Mouse (Mus musculus) midbrain, embryonic 13.5 days (tissue): ENCODE measurements around the gene Siah3. TPM values are rescaled to one million over a fixed set of nuclear protein-coding genes. Genes with fewer than 3 reads are reported as not detected.
A peak's percentile ranks its signal among the peaks of the same experiment; 100 is the strongest.
"Not testable (repeated sequence)": the region's sequence is repeated elsewhere in the genome, so short reads cannot be mapped to it uniquely, and the experiment has no call there.

ENCODE experiments used
- ATAC-seq: fragments of 200-750 bp; cut with Nextera tagmentation; 2 replicates; pipeline ENCODE4 v1.8.0; 2017; ENCODE audit warnings: mild to moderate bottlenecking, moderate TSS enrichment, moderate library complexity
- H3K27ac ChIP-seq: fragments of 300-500 bp; sonication (generic); 2 replicates; pipeline ENCODE4 v1.5.1; 2015; ENCODE audit warnings: inconsistent platforms, mild to moderate bottlenecking, moderate library complexity
- H3K27me3 ChIP-seq: fragments of 300-500 bp; sonication (generic); 2 replicates; pipeline ENCODE4 v1.6.1; 2015; ENCODE audit warnings: mild to moderate bottlenecking, inconsistent platforms
- H3K36me3 ChIP-seq: fragments of 300-500 bp; sonication (generic); 2 replicates; pipeline ENCODE4 v1.6.1; 2015; ENCODE audit warnings: mild to moderate bottlenecking, inconsistent platforms
- H3K4me1 ChIP-seq: fragments of 300-500 bp; sonication (generic); replicated peaks from 2 replicates; pipeline ENCODE4 v1.6.1; 2015; ENCODE audit warnings: inconsistent platforms
- H3K4me2 ChIP-seq: fragments of 300-500 bp; sonication (generic); replicated peaks from 2 replicates; pipeline ENCODE4 v1.6.1; 2015; ENCODE audit warnings: moderate library complexity, mild to moderate bottlenecking, inconsistent platforms
- H3K4me3 ChIP-seq: fragments of 300-500 bp; sonication (generic); replicated peaks from 2 replicates; pipeline ENCODE4 v1.5.1; 2015; ENCODE audit warnings: mild to moderate bottlenecking, inconsistent platforms
- H3K9ac ChIP-seq: fragments of 300-500 bp; sonication (generic); replicated peaks from 2 replicates; pipeline ENCODE4 v1.6.1; 2015; ENCODE audit warnings: mild to moderate bottlenecking, inconsistent platforms
- H3K9me3 ChIP-seq: fragments of 300-500 bp; sonication (generic); 2 replicates; pipeline ENCODE4 v1.6.1; 2016; ENCODE audit warnings: mild to moderate bottlenecking, inconsistent platforms
- WGBS: fragments of 180-500 bp; shearing (Covaris S2); methylation state at CpG from one replicate; pipeline ENCODE4 v1.1.7; 2015; 5-methylcytosine and 5-hydroxymethylcytosine counted together
- polyA plus RNA-seq: library from polyadenylated mRNA; unstranded; fragments of >200 nt; fragmentation: Nextera tagmentation; extraction: Ambion mirVana; gene quantifications from 2 replicates; pipeline ENCODE4 v1.2.1, GENCODE M21; 2015

The Siah3 gene
- polyA plus RNA-seq, 1 experiment from 2014 or later = 3.5 TPM

DNA sequence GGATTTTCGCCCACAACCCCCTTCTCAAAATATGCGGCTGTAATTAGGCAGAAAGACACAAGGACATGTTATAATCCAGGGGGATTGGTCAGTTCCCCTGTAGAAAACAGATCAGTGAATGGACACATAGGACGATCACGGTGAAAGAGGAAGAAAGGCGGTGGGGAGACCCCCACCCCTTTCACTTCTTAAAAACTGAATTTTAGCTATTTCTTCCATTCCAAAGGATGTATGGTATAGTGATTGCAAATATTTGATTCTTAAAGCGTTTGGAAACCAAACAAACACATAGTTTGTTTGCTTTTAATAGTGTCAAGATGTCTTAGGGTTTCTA lies 9.9 kb upstream of the Siah3 start:
- peak; percentile 64; the same call in 1 of the 2 replicates for ATAC-seq
- Histone ChIP-seq H3K9me3 (no peaks in the 10 kb centered on the region), H3K27me3 (no peaks in the 10 kb centered on the region), H3K9ac (peak overlapping the region; percentile 45; the same call in 1 of the 2 replicates), H3K4me3 (peak overlapping the region; percentile 36), H3K27ac (peak overlapping the region; percentile 68), H3K36me3 (no peaks in the 10 kb centered on the region), H3K4me2 (peak overlapping the region; percentile 60), H3K4me1 (peaks cover 20% of the 10 kb centered on the region)
- WGBS = 33% methylated on average over 6 of the region's 6 CpGs

DNA sequence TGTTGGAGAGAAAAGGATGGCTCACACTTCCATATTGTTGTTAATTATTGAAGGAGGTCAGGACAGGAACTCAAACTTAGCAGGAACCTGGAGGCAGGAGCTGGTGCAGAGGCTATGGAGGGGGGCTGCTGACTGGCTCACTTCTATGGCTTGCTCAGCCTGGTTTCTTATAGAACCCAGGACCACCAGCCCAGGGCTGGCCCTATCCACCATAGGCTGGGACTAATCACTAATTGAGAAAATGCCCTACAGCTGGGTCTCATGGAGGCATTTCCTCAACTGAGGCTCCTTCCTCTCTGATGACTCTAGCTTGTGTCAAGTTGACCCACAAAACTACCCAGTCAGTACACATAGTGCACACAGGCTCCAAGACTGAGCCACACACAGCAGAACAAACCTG lies 9.5 kb upstream of the Siah3 start:
- not testable (repeated sequence) for H3K4me2 ChIP-seq, H3K4me3 ChIP-seq, H3K9ac ChIP-seq, H3K36me3 ChIP-seq, H3K27me3 ChIP-seq, ATAC-seq, H3K9me3 ChIP-seq, H3K27ac ChIP-seq
- H3K4me1 ChIP-seq = peaks cover 20% of the 10 kb centered on the region

DNA sequence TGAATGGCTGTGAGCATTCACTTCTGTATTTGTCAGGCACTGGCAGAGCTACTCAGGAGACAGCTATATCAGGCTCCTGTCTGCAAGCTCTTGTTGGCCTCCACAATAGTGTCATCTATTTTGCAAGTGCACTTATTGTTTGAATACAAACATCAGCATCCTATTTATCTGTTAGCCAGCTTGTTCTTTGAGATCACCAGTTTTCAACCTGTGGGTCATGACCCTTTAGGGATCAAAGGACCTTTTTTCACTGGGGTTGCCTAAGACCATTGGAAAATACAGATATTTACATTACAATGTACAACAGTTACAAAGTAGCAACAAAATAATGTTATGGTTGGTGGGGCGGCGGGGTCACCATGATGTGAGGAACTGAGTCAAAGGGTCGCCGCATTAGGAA lies 1.9 kb upstream of the Siah3 start:
- Histone ChIP-seq H3K27ac (no peak overlapping the region), H3K4me1 (peaks cover 44% of the 10 kb centered on the region), H3K36me3 (no peaks in the 10 kb centered on the region), H3K4me2 (no peak overlapping the region), H3K4me3 (no peak overlapping the region), H3K27me3 (no peaks in the 10 kb centered on the region), H3K9ac (no peak overlapping the region), H3K9me3 (no peaks in the 10 kb centered on the region)
- 80% methylated on average over 4 of the region's 4 CpGs for WGBS
- no peak for ATAC-seq

DNA sequence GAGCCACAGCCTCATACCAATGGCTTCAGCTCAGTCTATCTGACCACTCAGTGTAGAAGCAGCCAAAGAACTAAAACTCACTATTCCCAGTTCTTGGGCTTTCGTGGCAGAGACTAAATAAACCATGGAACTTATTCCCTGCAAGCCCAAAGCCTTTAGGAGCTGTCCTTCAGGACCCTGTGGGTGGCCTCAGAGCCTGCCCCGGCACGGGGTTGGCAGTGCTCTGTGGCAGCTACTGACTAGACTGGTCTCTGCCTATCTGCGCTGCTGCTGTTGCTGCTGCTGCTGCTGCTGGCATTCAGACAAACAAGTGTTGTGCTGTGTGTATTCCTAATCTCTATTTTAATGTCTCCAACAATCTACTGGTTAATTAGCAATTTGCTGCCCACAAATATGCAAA lies 1.1 kb upstream of the Siah3 start:
- no peaks in the 10 kb centered on the region for H3K36me3 ChIP-seq
- peak overlapping the region; percentile 82 for H3K27ac ChIP-seq
- H3K27me3 ChIP-seq = no peaks in the 10 kb centered on the region
- H3K9me3 ChIP-seq = no peaks in the 10 kb centered on the region
- peak overlapping the region; percentile 55; the same call in 1 of the 2 replicates for H3K4me3 ChIP-seq
- peak overlapping the region; percentile 68; the same call in 1 of the 2 replicates for H3K9ac ChIP-seq
- 7% methylated on average over 4 of the region's 4 CpGs for WGBS
- H3K4me1 ChIP-seq = peaks cover 52% of the 10 kb centered on the region
- peak overlapping the region; percentile 79 for H3K4me2 ChIP-seq
- peak; percentile 48; the same call in 1 of the 2 replicates for ATAC-seq

DNA sequence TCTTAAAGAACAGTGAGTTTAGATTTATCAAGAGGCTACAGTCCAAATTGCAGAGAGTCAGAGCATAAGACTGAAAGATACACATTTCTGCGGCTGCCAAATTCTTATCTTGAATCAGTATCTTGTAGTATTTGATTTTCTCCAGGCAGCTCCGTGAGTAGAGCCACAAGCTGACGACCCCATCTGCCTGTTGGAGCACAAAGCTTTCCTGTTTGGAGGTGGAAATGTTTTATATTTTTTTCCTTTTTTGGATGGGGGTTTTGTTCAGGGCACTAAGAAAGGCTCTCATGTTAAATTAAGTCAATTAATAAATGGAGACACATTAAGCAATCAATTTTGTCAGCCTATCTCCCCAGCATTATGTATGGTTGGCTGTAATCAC lies 430 bp upstream of the Siah3 start:
- peaks cover 59% of the 10 kb centered on the region for H3K4me1 ChIP-seq
- WGBS = 22% methylated on average over 3 of the region's 3 CpGs

DNA sequence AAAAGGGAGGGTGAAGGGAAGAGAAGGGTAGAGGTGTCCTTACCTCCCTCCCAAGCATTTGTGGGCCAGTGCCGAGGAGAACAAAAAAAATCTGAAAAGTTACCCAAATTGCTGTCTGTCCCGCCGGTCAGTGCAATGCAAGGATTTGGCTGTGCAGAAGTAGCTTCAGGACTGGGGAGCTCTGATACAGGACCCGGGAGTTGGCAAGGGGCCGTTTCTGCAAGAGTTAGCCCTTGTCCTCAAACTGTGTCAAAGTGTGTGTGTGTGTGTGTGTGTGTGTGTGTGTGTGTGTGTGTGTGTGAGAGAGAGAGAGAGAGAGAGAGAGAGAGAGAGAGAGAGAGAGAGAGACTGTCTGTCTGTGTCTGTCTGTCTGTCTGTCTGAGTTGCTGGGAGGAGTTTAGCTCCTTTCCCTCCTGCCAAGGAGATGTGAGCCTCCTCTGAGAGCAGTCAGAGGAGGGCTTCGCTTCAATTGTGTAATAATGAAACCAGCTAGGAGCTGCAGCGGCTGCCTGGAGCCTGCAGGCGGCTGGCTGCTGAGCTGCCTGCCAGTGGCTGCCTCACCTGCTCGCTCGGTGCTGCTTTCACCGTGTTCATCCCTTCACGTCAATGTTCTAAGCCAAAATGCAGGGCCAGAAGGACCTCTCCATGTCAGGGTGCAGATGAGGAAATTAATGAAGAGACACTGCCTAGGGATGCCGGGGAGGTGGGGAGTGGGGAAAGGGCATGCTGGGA lies 873 bp downstream of the Siah3 start:
- peak overlapping the region; percentile 79 for H3K4me2 ChIP-seq
- H3K27ac ChIP-seq = peak overlapping the region; percentile 82
- peaks cover 65% of the 10 kb centered on the region for H3K4me1 ChIP-seq
- no peaks in the 10 kb centered on the region for H3K9me3 ChIP-seq
- no peaks in the 10 kb centered on the region for H3K36me3 ChIP-seq
- no peaks in the 10 kb centered on the region for H3K27me3 ChIP-seq
- H3K9ac ChIP-seq = peak overlapping the region; percentile 68
- H3K4me3 ChIP-seq = peak overlapping the region; percentile 55
- 2% methylated on average over 13 of the region's 13 CpGs for WGBS
- peak; percentile 73 for ATAC-seq

More for the DNA sequence above, 430 bp upstream of the Siah3 start:
- Histone ChIP-seq H3K4me2 (peak overlapping the region; percentile 79), H3K9ac (peak overlapping the region; percentile 68), H3K4me3 (peak overlapping the region; percentile 55), H3K9me3 (no peaks in the 10 kb centered on the region), H3K27me3 (no peaks in the 10 kb centered on the region), H3K27ac (peak overlapping the region; percentile 82), H3K36me3 (no peaks in the 10 kb centered on the region)
- no peak for ATAC-seq

DNA sequence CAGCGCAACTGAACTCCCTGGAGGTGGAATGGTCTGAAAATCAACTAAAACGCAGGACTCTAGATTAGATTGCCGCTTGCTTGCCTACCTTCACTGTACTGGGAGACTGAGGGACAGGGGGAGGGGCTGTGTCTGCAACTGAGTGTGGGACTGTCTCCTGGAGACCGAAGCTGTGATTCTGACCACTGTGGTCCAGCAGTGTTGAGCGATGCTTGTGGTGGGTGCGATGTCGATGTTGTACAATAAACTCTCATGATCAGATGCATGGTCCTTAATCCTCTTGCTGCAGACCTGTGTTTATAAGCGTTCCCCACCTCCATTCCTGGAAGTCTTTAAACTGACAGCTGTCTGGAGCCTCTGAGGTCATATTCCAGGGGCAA lies 1.4 kb downstream of the Siah3 start:
- Histone ChIP-seq H3K9ac (peak overlapping the region; percentile 68), H3K9me3 (no peaks in the 10 kb centered on the region), H3K4me1 (peaks cover 65% of the 10 kb centered on the region), H3K4me3 (peak overlapping the region; percentile 55), H3K4me2 (peak overlapping the region; percentile 79), H3K27ac (peak overlapping the region; percentile 82), H3K27me3 (no peaks in the 10 kb centered on the region), H3K36me3 (no peaks in the 10 kb centered on the region)
- WGBS = 12% methylated on average over 8 of the region's 8 CpGs
- ATAC-seq = peak; percentile 63; the same call in 1 of the 2 replicates

DNA sequence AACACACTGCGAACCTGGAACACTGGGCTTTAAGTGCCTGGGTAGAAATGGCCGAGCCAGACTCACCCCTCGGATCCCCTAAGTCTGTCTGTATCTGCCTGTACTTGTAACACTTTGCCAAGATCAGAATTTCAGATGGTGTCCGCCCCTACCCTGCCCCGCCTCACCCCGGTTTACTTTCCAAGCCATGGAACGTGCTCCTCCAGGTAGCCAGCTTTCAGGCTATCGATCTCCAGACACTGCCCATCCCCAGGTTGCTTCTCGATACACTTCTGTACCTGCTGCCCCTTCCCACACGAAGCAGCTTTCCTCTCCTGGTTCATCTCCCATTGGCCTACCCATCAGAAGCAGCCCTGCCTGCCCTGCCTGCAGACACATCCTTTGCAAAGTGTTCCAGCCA lies 3.6 kb downstream of the Siah3 start:
- ATAC-seq = no peak
- H3K4me1 ChIP-seq = peaks cover 60% of the 10 kb centered on the region
- no peaks in the 10 kb centered on the region for H3K27me3 ChIP-seq
- no peaks in the 10 kb centered on the region for H3K36me3 ChIP-seq
- 0 out of 2 replicates have a peak overlapping the region, but pooled peaks have one; percentile 11 for H3K9ac ChIP-seq
- H3K4me3 ChIP-seq = no peak overlapping the region
- peak overlapping the region; percentile 36; the same call in 1 of the 2 replicates for H3K27ac ChIP-seq
- no peaks in the 10 kb centered on the region for H3K9me3 ChIP-seq
- 81% methylated on average over 10 of the region's 10 CpGs for WGBS
- peak overlapping the region; percentile 27 for H3K4me2 ChIP-seq

DNA sequence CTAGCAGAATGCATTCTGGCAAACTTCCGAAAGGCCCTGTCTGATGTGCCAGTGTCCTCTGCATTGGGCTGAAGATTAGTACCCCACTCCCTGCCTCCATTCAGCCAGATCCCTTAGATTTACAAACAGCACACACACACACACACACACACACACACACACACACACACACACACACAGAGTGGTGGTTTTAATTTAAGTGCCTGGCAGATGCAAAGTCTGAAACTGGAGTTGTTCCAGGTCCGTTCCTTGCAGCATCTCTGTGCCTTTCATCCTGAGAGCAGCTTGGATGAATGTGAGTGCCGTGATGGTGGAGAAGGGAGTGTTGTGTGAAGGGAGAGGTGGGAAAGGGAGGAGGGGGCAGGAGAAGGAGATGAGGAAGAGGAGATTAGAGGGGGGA lies 4.2 kb downstream of the Siah3 start:
- peak overlapping the region; percentile 36; the same call in 1 of the 2 replicates for H3K27ac ChIP-seq
- H3K27me3 ChIP-seq = no peaks in the 10 kb centered on the region
- H3K9me3 ChIP-seq = no peaks in the 10 kb centered on the region
- no peak for ATAC-seq
- H3K9ac ChIP-seq = no peak overlapping the region
- H3K36me3 ChIP-seq = no peaks in the 10 kb centered on the region
- 22% methylated on average over 3 of the region's 3 CpGs for WGBS
- H3K4me2 ChIP-seq = peak overlapping the region; percentile 27; the same call in 1 of the 2 replicates
- peaks cover 55% of the 10 kb centered on the region for H3K4me1 ChIP-seq
- no peak overlapping the region for H3K4me3 ChIP-seq

DNA sequence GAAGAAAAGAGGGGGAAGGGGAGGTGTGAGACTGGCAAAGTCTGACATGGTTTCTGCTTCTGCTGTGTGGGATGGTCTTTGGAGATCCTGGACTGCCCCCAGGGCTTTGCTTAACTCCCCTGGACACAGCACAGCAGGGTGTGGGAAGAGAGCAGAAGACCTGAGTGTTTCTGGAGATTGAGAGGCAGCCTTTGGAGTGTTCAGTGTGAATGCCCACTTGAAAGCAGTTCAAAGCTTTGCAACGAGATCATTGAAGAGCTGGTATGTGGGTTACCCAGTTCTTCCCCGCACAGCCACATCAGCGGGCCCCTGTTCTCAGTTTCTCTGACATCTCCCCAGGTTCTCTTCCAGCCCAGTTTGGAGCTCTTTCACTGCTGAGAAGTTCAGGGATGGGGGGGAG lies 4.7 kb downstream of the Siah3 start:
- Histone ChIP-seq H3K4me1 (peaks cover 50% of the 10 kb centered on the region), H3K9me3 (no peaks in the 10 kb centered on the region), H3K9ac (no peak overlapping the region), H3K27me3 (no peaks in the 10 kb centered on the region), H3K36me3 (no peaks in the 10 kb centered on the region), H3K4me3 (no peak overlapping the region), H3K27ac (peak overlapping the region; percentile 32; the same call in 1 of the 2 replicates), H3K4me2 (peak overlapping the region; percentile 25; the same call in 1 of the 2 replicates)
- no peak for ATAC-seq
- 40% methylated on average over 3 of the region's 3 CpGs for WGBS

DNA sequence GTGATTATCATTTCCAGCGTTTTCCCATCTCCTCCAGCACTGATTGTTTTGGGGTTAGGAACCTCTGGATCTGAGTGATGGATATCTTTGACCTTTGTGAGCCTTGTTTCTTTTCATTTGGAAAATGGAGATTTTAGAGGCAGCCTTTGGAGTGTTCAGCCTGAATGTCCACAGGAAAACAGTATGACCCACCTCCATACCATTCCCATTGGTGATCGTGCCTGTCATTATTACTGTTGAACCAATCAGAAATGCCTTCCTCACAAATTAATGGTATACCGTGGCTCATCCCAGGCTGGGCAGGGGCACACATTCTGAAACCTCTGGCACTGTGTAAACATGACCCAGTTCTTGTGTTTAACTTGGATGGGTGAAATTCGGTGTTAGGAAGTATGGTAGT lies 6.0 kb downstream of the Siah3 start:
- Histone ChIP-seq H3K4me1 (peaks cover 41% of the 10 kb centered on the region), H3K9ac (no peak overlapping the region), H3K27me3 (no peaks in the 10 kb centered on the region), H3K27ac (no peak overlapping the region), H3K4me2 (no peak overlapping the region), H3K4me3 (no peak overlapping the region), H3K36me3 (no peaks in the 10 kb centered on the region), H3K9me3 (no peaks in the 10 kb centered on the region)
- ATAC-seq = no peak
- WGBS = 90% methylated on average over 4 of the region's 4 CpGs

DNA sequence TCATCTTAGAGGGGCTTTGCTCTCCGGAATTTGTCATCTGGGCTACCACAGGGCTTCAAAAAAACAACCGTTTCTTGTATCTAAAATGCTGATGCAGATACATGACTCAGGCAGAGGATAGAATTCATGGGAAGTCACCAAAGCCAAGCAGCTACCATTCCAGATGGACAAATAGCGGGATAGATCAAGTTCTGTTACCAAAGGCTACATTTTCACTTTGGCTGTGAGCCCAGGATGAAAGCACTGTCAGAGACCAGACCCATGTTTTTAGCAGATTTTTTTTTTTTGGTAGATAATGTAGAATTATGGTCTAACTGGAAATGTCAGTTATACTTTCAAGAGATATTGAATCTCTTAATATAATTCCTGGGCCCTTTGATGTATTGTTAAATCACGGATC lies 7.4 kb downstream of the Siah3 start:
- Histone ChIP-seq H3K4me1 (peaks cover 27% of the 10 kb centered on the region), H3K9me3 (no peaks in the 10 kb centered on the region), H3K27me3 (no peaks in the 10 kb centered on the region), H3K9ac (no peak overlapping the region), H3K36me3 (no peaks in the 10 kb centered on the region), H3K4me3 (no peak overlapping the region), H3K4me2 (no peak overlapping the region), H3K27ac (no peak overlapping the region)
- ATAC-seq = no peak
- WGBS = 88% methylated on average over 4 of the region's 4 CpGs

DNA sequence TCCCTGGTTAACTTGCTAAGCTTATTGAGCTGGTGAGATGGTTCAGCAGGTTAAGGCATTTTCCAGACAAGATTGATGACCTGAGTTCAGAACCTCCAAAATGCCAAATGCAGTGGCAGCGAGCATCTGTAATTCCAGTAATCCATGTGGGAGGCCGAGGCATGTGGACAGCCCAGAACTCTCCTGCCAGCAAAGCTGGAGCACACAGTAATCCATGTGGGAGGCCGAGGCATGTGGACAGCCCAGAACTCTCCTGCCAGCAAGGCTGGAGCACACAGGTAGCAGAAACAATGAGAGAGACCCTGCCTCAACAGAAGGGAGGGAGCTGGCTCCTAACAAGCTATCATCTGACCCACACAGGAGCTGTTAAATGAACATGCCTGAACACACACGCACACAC lies 13.2 kb downstream of the Siah3 start:
- Histone ChIP-seq H3K9ac (no peak overlapping the region), H3K36me3 (no peaks in the 10 kb centered on the region), H3K4me1 (peaks cover 10% of the 10 kb centered on the region), H3K4me3 (no peak overlapping the region), H3K4me2 (no peak overlapping the region), H3K27me3 (no peaks in the 10 kb centered on the region), H3K27ac (no peak overlapping the region), H3K9me3 (no peaks in the 10 kb centered on the region)
- no peak for ATAC-seq
- 90% methylated on average over 4 of the region's 4 CpGs for WGBS
